Mouse (Mus musculus) urinary bladder, postnatal 25 days (tissue): ENCODE measurements around the gene Cdh18.

Experiments used
- DNase-seq: peaks from one replicate; pipeline ENCODE4 v3.0.0; 2022; ENCODE audit warnings: low spot score

The Cdh18 gene

GRCm38 (mm10) chr15:23455344-23455743 is 906.5 kb downstream of the Cdh18 start:
- DNase-seq: no peak

DNA sequence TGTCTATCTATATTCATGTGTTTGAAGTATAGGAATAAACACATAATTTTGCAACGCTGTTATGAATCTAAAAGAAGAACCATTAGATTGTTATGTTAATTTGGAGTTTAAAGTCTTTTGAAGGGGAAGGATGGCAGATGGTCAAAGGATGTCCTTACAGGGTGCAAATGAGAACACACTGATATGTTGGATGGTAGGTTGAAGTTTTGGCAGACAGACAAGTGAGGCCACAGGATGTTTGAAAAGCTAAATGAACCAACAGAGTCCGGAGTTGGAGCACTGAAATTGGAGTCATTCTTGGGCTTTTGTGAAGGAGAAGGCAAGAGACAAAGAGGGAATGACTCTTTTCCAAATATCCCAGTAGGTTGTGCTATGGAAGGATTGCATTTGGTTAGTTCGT is 908.6 kb downstream of the Cdh18 start:
- DNase-seq: no peak

- no peak for DNase-seq
These were observed 922.0 kb downstream of the Cdh18 start for GRCm38 (mm10) chr15:23470527-23471475.

- DNase-seq: peak; percentile 6
These were observed 937.5 kb downstream of the Cdh18 start for GRCm38 (mm10) chr15:23486306-23486705.

DNA sequence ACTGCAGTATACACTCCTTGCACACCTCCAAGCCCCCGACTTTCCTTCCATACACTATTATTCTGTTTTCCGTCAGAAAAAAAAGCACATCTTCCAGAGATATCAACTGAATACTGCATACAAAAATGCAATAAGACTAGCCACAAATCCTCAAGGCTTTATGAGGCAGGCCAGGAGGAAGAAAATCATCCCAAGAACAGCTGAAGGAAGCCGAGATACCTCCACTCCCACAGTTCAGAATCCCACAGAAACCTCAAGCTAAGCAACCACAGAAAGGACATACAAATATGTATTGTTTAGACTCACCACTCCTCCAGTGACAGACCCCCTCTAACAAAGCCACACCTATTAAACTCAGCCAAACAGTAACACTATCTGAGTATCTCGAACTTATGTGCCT is 957.7 kb downstream of the Cdh18 start:
- DNase-seq: no peak

DNA sequence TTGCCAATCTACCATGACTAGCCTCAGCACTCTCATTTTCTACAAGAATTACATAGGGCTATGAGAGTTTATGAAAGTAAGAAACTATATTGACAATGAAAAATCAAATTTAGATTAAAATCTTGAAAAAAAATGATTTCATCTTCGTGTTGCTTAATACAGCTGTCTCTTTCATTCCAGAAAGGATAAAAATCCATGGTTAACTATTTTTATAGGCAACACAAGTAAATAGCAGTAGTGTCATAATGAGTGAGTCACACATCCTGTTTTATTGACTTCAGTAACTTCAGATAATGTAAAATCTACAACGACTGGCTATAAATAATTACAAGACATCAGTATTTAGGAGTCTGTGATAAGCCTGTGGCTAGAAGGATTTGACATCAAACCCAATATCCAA is 960.9 kb downstream of the Cdh18 start:
- no peak for DNase-seq

DNA sequence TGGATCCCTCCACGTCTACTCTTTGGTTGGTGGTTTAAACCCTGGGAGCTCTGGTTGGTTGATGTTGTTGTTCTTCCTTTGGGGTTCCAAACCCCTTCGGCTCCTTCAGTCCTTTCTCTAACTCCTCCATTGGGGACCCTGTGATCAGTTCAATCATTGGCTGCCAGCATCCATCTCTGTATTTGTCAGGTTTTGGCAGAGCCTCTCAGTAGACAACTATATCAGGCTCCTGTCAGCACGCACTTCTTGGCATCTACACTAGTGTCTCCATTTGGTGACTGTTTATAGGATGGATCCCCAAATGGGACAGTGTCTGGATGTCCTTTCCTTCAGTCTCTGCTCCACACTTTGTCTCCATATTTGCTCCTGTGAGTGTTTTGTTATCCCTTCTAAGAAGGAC is 967.0 kb downstream of the Cdh18 start:
- DNase-seq: no peak

DNA sequence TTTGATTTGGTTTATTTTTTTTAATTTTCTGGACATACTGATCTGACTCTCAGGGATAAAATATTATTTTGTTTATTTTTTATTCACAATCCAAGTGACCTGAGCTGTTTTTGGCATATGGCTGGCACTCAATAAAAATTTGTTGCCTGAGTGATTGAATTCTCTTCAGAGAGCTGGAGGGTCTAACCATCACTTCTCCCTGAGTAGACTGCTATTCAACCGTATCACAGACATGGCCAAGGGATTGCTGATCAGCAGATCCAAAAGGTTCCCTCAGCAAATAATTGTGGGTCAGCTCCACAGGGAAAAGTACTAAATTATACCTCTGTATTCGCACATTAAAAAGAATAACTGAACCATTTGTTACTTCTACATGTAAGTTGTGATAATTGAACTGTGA is 969.3 kb downstream of the Cdh18 start:
- no peak for DNase-seq
